Mouse (Mus musculus): Measurements from ENCODE around the gene Psmc3ip. TPM values are rescaled to one million over a fixed set of nuclear protein-coding genes. Genes with fewer than 3 reads are reported as not detected.

The Psmc3ip gene
- polyA plus RNA-seq, 1 experiment from 2014 or later = 27.5 TPM

- 2% methylated on average over 27 of the region's 27 CpGs for WGBS (ENCODE audit: insufficient replicate concordance)
- Histone ChIP-seq H3K27me3 (ENCODE audit: control insufficient read depth, insufficient read depth, low read length) (peaks cover 52% of the 10 kb centered on the region), H3K9me3 (replicated peaks; ENCODE audit: control insufficient read depth, low read length) (no peaks in the 10 kb centered on the region), H3K4me2 (peak overlapping the region; percentile 47), H3K4me1 (ENCODE audit: control insufficient read depth, insufficient read depth, low read length) (peaks cover 10% of the 10 kb centered on the region), H3K27ac (ENCODE audit: low read depth, low read length) (no peak overlapping the region), H3K4me3 (ENCODE audit: low read depth, low read length) (peak overlapping the region; percentile 6; the same call in 1 of the 2 replicates), H3K9ac (ENCODE audit: low read depth, low read length) (no peak overlapping the region), H3K36me3 (ENCODE audit: control insufficient read depth, insufficient read depth, low read length) (peaks cover 5% of the 10 kb centered on the region; the same call in 1 of the 2 replicates)
- no peak for ATAC-seq (replicated peaks; ENCODE audit: insufficient number of reproducible peaks, low FRiP score, low TSS enrichment)
These were observed 15.5 kb downstream of the Psmc3ip start for GRCm38 (mm10) chr11:101079746-101080145.

GRCm38 (mm10) chr11:101078121-101078520, 17.1 kb downstream of the Psmc3ip start, which contains the start of gene Hsd17b1:
Gene Hsd17b1 (plus strand): TSS chr11:101078411.
- no peak for ATAC-seq (replicated peaks; ENCODE audit: insufficient number of reproducible peaks, low FRiP score, low TSS enrichment)
- Histone ChIP-seq H3K4me3 (ENCODE audit: low read depth, low read length) (no peak within 1 kb of the TSS), H3K27ac (ENCODE audit: low read depth, low read length) (no peak within 1 kb of the TSS), H3K27me3 (ENCODE audit: control insufficient read depth, insufficient read depth, low read length) (peaks cover 52% of the 10 kb centered on the region), H3K9ac (ENCODE audit: low read depth, low read length) (no peak within 1 kb of the TSS), H3K9me3 (replicated peaks; ENCODE audit: control insufficient read depth, low read length) (no peaks in the 10 kb centered on the region), H3K4me1 (ENCODE audit: control insufficient read depth, insufficient read depth, low read length) (peaks cover 6% of the 10 kb centered on the region), H3K4me2 (peak within 1 kb of the TSS; percentile 27), H3K36me3 (ENCODE audit: control insufficient read depth, insufficient read depth, low read length) (peaks cover 2% of the 10 kb centered on the region; the same call in 1 of the 2 replicates)
- WGBS (ENCODE audit: insufficient replicate concordance) = 64% methylated on average over 9 of the region's 9 CpGs

GRCm38 (mm10) chr11:101071810-101072428, 23.3 kb downstream of the Psmc3ip start:
- no peak for ATAC-seq (replicated peaks; ENCODE audit: insufficient number of reproducible peaks, low FRiP score, low TSS enrichment)
- 60% methylated on average over 14 of the region's 14 CpGs for WGBS (ENCODE audit: insufficient replicate concordance)

GRCm38 (mm10) chr11:101070987-101071386, 24.2 kb downstream of the Psmc3ip start:
- 68% methylated on average over 6 of the region's 6 CpGs for WGBS (ENCODE audit: insufficient replicate concordance)
- ATAC-seq (replicated peaks; ENCODE audit: insufficient number of reproducible peaks, low FRiP score, low TSS enrichment) = no peak
- Histone ChIP-seq H3K36me3 (ENCODE audit: control insufficient read depth, insufficient read depth, low read length) (no peaks in the 10 kb centered on the region), H3K9ac (ENCODE audit: low read depth, low read length) (no peak overlapping the region), H3K4me1 (ENCODE audit: control insufficient read depth, insufficient read depth, low read length) (peaks cover 15% of the 10 kb centered on the region), H3K4me3 (ENCODE audit: low read depth, low read length) (no peak overlapping the region; the same call in 1 of the 2 replicates), H3K27ac (ENCODE audit: low read depth, low read length) (no peak overlapping the region), H3K27me3 (ENCODE audit: control insufficient read depth, insufficient read depth, low read length) (no peaks in the 10 kb centered on the region; the same call in 1 of the 2 replicates), H3K4me2 (no peak overlapping the region; the same call in 1 of the 2 replicates), H3K9me3 (replicated peaks; ENCODE audit: control insufficient read depth, low read length) (no peaks in the 10 kb centered on the region)

More at GRCm38 (mm10) chr11:101071810-101072428, 23.3 kb downstream of the Psmc3ip start:
- Histone ChIP-seq H3K36me3 (ENCODE audit: control insufficient read depth, insufficient read depth, low read length) (peaks cover 2% of the 10 kb centered on the region; the same call in 1 of the 2 replicates), H3K9me3 (replicated peaks; ENCODE audit: control insufficient read depth, low read length) (no peaks in the 10 kb centered on the region), H3K4me2 (no peak overlapping the region), H3K27ac (ENCODE audit: low read depth, low read length) (no peak overlapping the region), H3K4me1 (ENCODE audit: control insufficient read depth, insufficient read depth, low read length) (peaks cover 8% of the 10 kb centered on the region; the same call in 1 of the 2 replicates), H3K9ac (ENCODE audit: low read depth, low read length) (no peak overlapping the region), H3K27me3 (ENCODE audit: control insufficient read depth, insufficient read depth, low read length) (peaks cover 6% of the 10 kb centered on the region), H3K4me3 (ENCODE audit: low read depth, low read length) (no peak overlapping the region)

- WGBS (ENCODE audit: insufficient replicate concordance) = 1% methylated on average over 35 of the region's 36 CpGs
- ATAC-seq (replicated peaks; ENCODE audit: insufficient number of reproducible peaks, low FRiP score, low TSS enrichment) = peak; percentile 20; the same call in 1 of the 2 replicates
- Histone ChIP-seq H3K4me1 (ENCODE audit: control insufficient read depth, insufficient read depth, low read length) (peaks cover 16% of the 10 kb centered on the region), H3K27ac (ENCODE audit: low read depth, low read length) (no peak overlapping the region), H3K4me2 (peak overlapping the region; percentile 98), H3K27me3 (ENCODE audit: control insufficient read depth, insufficient read depth, low read length) (no peaks in the 10 kb centered on the region; the same call in 1 of the 2 replicates), H3K9me3 (replicated peaks; ENCODE audit: control insufficient read depth, low read length) (no peaks in the 10 kb centered on the region), H3K9ac (ENCODE audit: low read depth, low read length) (peak overlapping the region; percentile 75), H3K36me3 (ENCODE audit: control insufficient read depth, insufficient read depth, low read length) (no peaks in the 10 kb centered on the region), H3K4me3 (ENCODE audit: low read depth, low read length) (peak overlapping the region; percentile 79)
These were observed 25.1 kb downstream of the Psmc3ip start for GRCm38 (mm10) chr11:101070189-101070527.

GRCm38 (mm10) chr11:101069391-101070188, 25.6 kb downstream of the Psmc3ip start, which contains the start of gene Naglu:
Gene Naglu (plus strand): TSS chr11:101070012.
- Histone ChIP-seq H3K4me3 (ENCODE audit: low read depth, low read length) (peak within 1 kb of the TSS; percentile 79), H3K27ac (ENCODE audit: low read depth, low read length) (no peak within 1 kb of the TSS), H3K4me2 (peak within 1 kb of the TSS; percentile 98), H3K27me3 (ENCODE audit: control insufficient read depth, insufficient read depth, low read length) (no peaks in the 10 kb centered on the region; the same call in 1 of the 2 replicates), H3K9ac (ENCODE audit: low read depth, low read length) (peak within 1 kb of the TSS; percentile 75), H3K36me3 (ENCODE audit: control insufficient read depth, insufficient read depth, low read length) (no peaks in the 10 kb centered on the region), H3K4me1 (ENCODE audit: control insufficient read depth, insufficient read depth, low read length) (peaks cover 20% of the 10 kb centered on the region), H3K9me3 (replicated peaks; ENCODE audit: control insufficient read depth, low read length) (no peaks in the 10 kb centered on the region)
- 5% methylated on average over 35 of the region's 35 CpGs for WGBS (ENCODE audit: insufficient replicate concordance)
- peak; percentile 74 for ATAC-seq (replicated peaks; ENCODE audit: insufficient number of reproducible peaks, low FRiP score, low TSS enrichment)

GRCm38 (mm10) chr11:101066549-101067412, 28.5 kb downstream of the Psmc3ip start:
- Histone ChIP-seq H3K4me2 (peak overlapping the region; percentile 61), H3K36me3 (ENCODE audit: control insufficient read depth, insufficient read depth, low read length) (no peaks in the 10 kb centered on the region), H3K4me3 (ENCODE audit: low read depth, low read length) (peak overlapping the region; percentile 22), H3K9ac (ENCODE audit: low read depth, low read length) (peak overlapping the region; percentile 30), H3K4me1 (ENCODE audit: control insufficient read depth, insufficient read depth, low read length) (peaks cover 48% of the 10 kb centered on the region), H3K27ac (ENCODE audit: low read depth, low read length) (no peak overlapping the region), H3K27me3 (ENCODE audit: control insufficient read depth, insufficient read depth, low read length) (no peaks in the 10 kb centered on the region; the same call in 1 of the 2 replicates), H3K9me3 (replicated peaks; ENCODE audit: control insufficient read depth, low read length) (no peaks in the 10 kb centered on the region)
- 18% methylated on average over 18 of the region's 18 CpGs for WGBS (ENCODE audit: insufficient replicate concordance)
- no peak for ATAC-seq (replicated peaks; ENCODE audit: insufficient number of reproducible peaks, low FRiP score, low TSS enrichment)

GRCm38 (mm10) chr11:101065002-101065401, 30.2 kb downstream of the Psmc3ip start:
- peaks cover 58% of the 10 kb centered on the region for H3K4me1 ChIP-seq (ENCODE audit: control insufficient read depth, insufficient read depth, low read length)
- no peak for ATAC-seq (replicated peaks; ENCODE audit: insufficient number of reproducible peaks, low FRiP score, low TSS enrichment)
- H3K36me3 ChIP-seq (ENCODE audit: control insufficient read depth, insufficient read depth, low read length) = no peaks in the 10 kb centered on the region
- H3K4me2 ChIP-seq = no peak overlapping the region
- H3K27ac ChIP-seq (ENCODE audit: low read depth, low read length) = peak overlapping the region; percentile 99
- WGBS (ENCODE audit: insufficient replicate concordance) = 77% methylated on average over 9 of the region's 9 CpGs
- H3K9me3 ChIP-seq (replicated peaks; ENCODE audit: control insufficient read depth, low read length) = no peaks in the 10 kb centered on the region
- H3K27me3 ChIP-seq (ENCODE audit: control insufficient read depth, insufficient read depth, low read length) = no peaks in the 10 kb centered on the region
- H3K4me3 ChIP-seq (ENCODE audit: low read depth, low read length) = no peak overlapping the region
- H3K9ac ChIP-seq (ENCODE audit: low read depth, low read length) = no peak overlapping the region

All from heart, embryonic 11.5 days (tissue).